ENCODE assay signal across 14 mouse cellular contexts in genomic region chr5:72750226-72750625, GRCm38 (mm10). TPM values are rescaled to one million over a fixed set of nuclear protein-coding genes. Genes with fewer than 3 reads are reported as not detected.
"Had no signal": no experiment of that assay in that cellular context is flagged by ENCODE, and none has a peak within 500 bp of the region (broad histone marks: within the 10 kb centered on the region; RNA-seq: fewer than 3 reads in every experiment).

No protein-coding gene starts in this region.

- ATAC-seq: lung, postnatal 0 days had no signal

- H3K27ac ChIP-seq: kidney, embryonic 15.5 days; left cerebral cortex, adult 2 months; limb, embryonic 10.5 days; liver, embryonic 15.5 days; midbrain, embryonic 13.5 days; neural tube, embryonic 12.5 days had no signal

- H3K27me3 ChIP-seq: kidney, embryonic 15.5 days; liver, embryonic 15.5 days; midbrain, embryonic 13.5 days; neural tube, embryonic 12.5 days had no signal

- H3K9me3 ChIP-seq: kidney, embryonic 15.5 days; limb, embryonic 10.5 days; liver, embryonic 15.5 days; midbrain, embryonic 13.5 days; neural tube, embryonic 12.5 days had no signal

- H3K4me2 ChIP-seq: kidney, embryonic 15.5 days; liver, embryonic 11.5 days; liver, embryonic 15.5 days; midbrain, embryonic 13.5 days; neural tube, embryonic 12.5 days had no signal

- H3K9ac ChIP-seq: kidney, embryonic 15.5 days; liver, embryonic 15.5 days; midbrain, embryonic 13.5 days; neural tube, embryonic 12.5 days had no signal

- H3K4me1 ChIP-seq: kidney, embryonic 15.5 days; limb, embryonic 10.5 days; midbrain, embryonic 13.5 days; neural tube, embryonic 12.5 days had no signal

- DNase-seq: kidney, adult 2 months; kidney, postnatal 14 days; lung, adult 2 months; lung, postnatal 36 days; right cerebral cortex, postnatal 25 days; thymus, adult 18-20 months had no signal

- H3K36me3 ChIP-seq: kidney, embryonic 15.5 days; limb, embryonic 10.5 days; liver, embryonic 15.5 days; midbrain, embryonic 13.5 days; neural tube, embryonic 12.5 days had no signal

- H3K4me3 ChIP-seq: kidney, embryonic 15.5 days; left cerebral cortex, adult 2 months; limb, embryonic 10.5 days; liver, embryonic 15.5 days; midbrain, embryonic 13.5 days; neural tube, embryonic 12.5 days had no signal

RNA-seq across cellular contexts. Expression of gene Txk, which starts 2.4 kb away (rescaled TPM):
- polyA plus RNA-seq: limb, embryonic 10.5 days; liver, embryonic 11.5 days had no signal
